Mouse (Mus musculus) heart, adult 18-20 months (tissue): Measurements from ENCODE around the gene Pdcd11. TPM values are rescaled to one million over a fixed set of nuclear protein-coding genes. Genes with fewer than 3 reads are reported as not detected.
A peak's percentile ranks its signal among the peaks of the same experiment; 100 is the strongest.

Experiments used
- DNase-seq, 2 experiments: peaks; one replicate each; pipeline ENCODE4 v3.0.0; 2021 to 2022; ENCODE audit warnings: mixed read lengths in 1 of 2
- long read RNA-seq, 2 experiments: library from polyadenylated mRNA; stranded (forward); transcript quantifications; one replicate each; pipeline ENCODE4 v2.0.0; 2021
- total RNA-seq, 2 experiments: library from RNA; stranded (reverse); gene quantifications; 2 replicates each; pipeline ENCODE4 v1.2.3; 2021

The Pdcd11 gene
- total RNA-seq, result 10 to 100 TPM; 11.2 to 12.9 TPM
- long read RNA-seq, experiment 1, partial matches to known transcripts, result 3 of 3 reads
- long read RNA-seq, experiment 1, other reads (novel, unspliced or antisense), result 0 of 3 reads
- long read RNA-seq, experiment 2, partial matches to known transcripts, result 2 of 2 reads
- long read RNA-seq, experiment 2, other reads (novel, unspliced or antisense), result 0 of 2 reads

- DNase-seq, result peak; percentile 97
Measured at GRCm38 (mm10) chr19:47090550-47091156, at the start of gene Pdcd11, which contains the start of gene Usmg5. Gene Pdcd11, plus strand, starts transcription at chr19:47090768. Gene Usmg5, minus strand, starts transcription at chr19:47090647.

GRCm38 (mm10) chr19:47043608-47044007 lies 47.0 kb upstream of the Pdcd11 start:
- peak in 1 of 2 experiments; percentile 30 for DNase-seq

- DNase-seq, result no peak
Measured at GRCm38 (mm10) chr19:47046343-47046742, 44.2 kb upstream of the Pdcd11 start.

- no peak for DNase-seq
Measured at GRCm38 (mm10) chr19:47047236-47047833, 43.2 kb upstream of the Pdcd11 start.

GRCm38 (mm10) chr19:47049061-47049460 lies 41.5 kb upstream of the Pdcd11 start:
- DNase-seq, result no peak

- DNase-seq, result no peak
Measured at GRCm38 (mm10) chr19:47049840-47050239, 40.7 kb upstream of the Pdcd11 start.

GRCm38 (mm10) chr19:47050271-47051032 lies 40.1 kb upstream of the Pdcd11 start, which contains the start of gene Pcgf6:
Gene Pcgf6, minus strand, starts transcription at chr19:47050906.
- peak; percentile 76 to 78 for DNase-seq

GRCm38 (mm10) chr19:47052927-47053326 lies 37.6 kb upstream of the Pdcd11 start:
- no peak for DNase-seq

GRCm38 (mm10) chr19:47053471-47053870 lies 37.1 kb upstream of the Pdcd11 start:
- no peak for DNase-seq

- DNase-seq, result no peak
Measured at GRCm38 (mm10) chr19:47057684-47058083, 32.9 kb upstream of the Pdcd11 start.

GRCm38 (mm10) chr19:47065860-47066259 lies 24.7 kb upstream of the Pdcd11 start:
- no peak for DNase-seq

GRCm38 (mm10) chr19:47067096-47067882 lies 23.3 kb upstream of the Pdcd11 start, which contains the start of gene Taf5:
Gene Taf5, plus strand, starts transcription at chr19:47067746.
- peak; percentile 98 to 99 for DNase-seq

- DNase-seq, result peak; percentile 88 to 91
Measured at GRCm38 (mm10) chr19:47067924-47068611, 22.5 kb upstream of the Pdcd11 start.

- peak; percentile 28 to 35 for DNase-seq
Measured at GRCm38 (mm10) chr19:47088226-47088625, 2.3 kb upstream of the Pdcd11 start.

GRCm38 (mm10) chr19:47089718-47090525 lies 646 bp upstream of the Pdcd11 start:
- no peak for DNase-seq

- no peak for DNase-seq
Measured at GRCm38 (mm10) chr19:47101080-47101479, 10.5 kb downstream of the Pdcd11 start.

- DNase-seq, result no peak
Measured at GRCm38 (mm10) chr19:47104641-47105271, 14.2 kb downstream of the Pdcd11 start.

- DNase-seq, result no peak
Measured at GRCm38 (mm10) chr19:47118634-47119033, 28.1 kb downstream of the Pdcd11 start.

- DNase-seq, result peak in 1 of 2 experiments; percentile 50
Measured at GRCm38 (mm10) chr19:47121054-47121453, 30.5 kb downstream of the Pdcd11 start.

- peak in 1 of 2 experiments; percentile 53 for DNase-seq
Measured at GRCm38 (mm10) chr19:47122802-47123201, 32.2 kb downstream of the Pdcd11 start.
